Mouse (Mus musculus) induced T-regulatory cell, adult 2 months (primary cell): ENCODE measurements around the gene Rnf10.

Experiments used
- DNase-seq: peaks from one replicate; pipeline ENCODE4 v3.0.0-alpha.2; 2012; ENCODE audit warnings: low read depth

Rnf10 gene

GRCm38 (mm10) chr5:115193669-115194625 lies 78.8 kb downstream of the Rnf10 start, which contains the start of gene Cabp1:
TSS of gene Cabp1 (minus strand) at chr5:115194381.
- peak; percentile 80 for DNase-seq

- peak; percentile 70 for DNase-seq
Observed at GRCm38 (mm10) chr5:115193226-115193625, 79.5 kb downstream of the Rnf10 start.

GRCm38 (mm10) chr5:115192828-115193195 lies 79.9 kb downstream of the Rnf10 start:
- DNase-seq = peak; percentile 17

GRCm38 (mm10) chr5:115191880-115192827 lies 80.5 kb downstream of the Rnf10 start:
- DNase-seq = peak; percentile 20
